Mouse (Mus musculus) hindbrain, embryonic 15.5 days (tissue): Measurements from ENCODE around the gene Fignl1. TPM values are rescaled to one million over a fixed set of nuclear protein-coding genes. Genes with fewer than 3 reads are reported as not detected.

ENCODE experiments used
- ATAC-seq: fragments of 200-750 bp; cut with Nextera tagmentation; 2 replicates; pipeline ENCODE4 v1.8.0; 2017; ENCODE audit warnings: low read depth, moderate number of reproducible peaks, moderate TSS enrichment; ENCODE audit not compliant: low FRiP score
- H3K27ac ChIP-seq: fragments of 300-500 bp; sonication (generic); replicated peaks from 2 replicates; pipeline ENCODE4 v1.5.1; 2015; ENCODE audit warnings: mild to moderate bottlenecking, inconsistent platforms
- H3K27me3 ChIP-seq: fragments of 300-500 bp; sonication (generic); 2 replicates; pipeline ENCODE4 v1.6.1; 2015; ENCODE audit warnings: control low read depth, inconsistent platforms
- H3K36me3 ChIP-seq: fragments of 300-500 bp; sonication (generic); 2 replicates; pipeline ENCODE4 v1.6.1; 2015; ENCODE audit warnings: control low read depth, inconsistent platforms
- H3K4me1 ChIP-seq: fragments of 300-500 bp; sonication (generic); replicated peaks from 2 replicates; pipeline ENCODE4 v1.6.1; 2015; ENCODE audit warnings: control low read depth, inconsistent platforms
- H3K4me2 ChIP-seq: fragments of 300-500 bp; sonication (generic); 2 replicates; pipeline ENCODE4 v1.6.1; 2015; ENCODE audit warnings: moderate library complexity, mild to moderate bottlenecking, inconsistent platforms
- H3K4me3 ChIP-seq: fragments of 300-500 bp; sonication (generic); 2 replicates; pipeline ENCODE4 v1.5.1; 2015; ENCODE audit warnings: mild to moderate bottlenecking, inconsistent platforms
- H3K9ac ChIP-seq: fragments of 300-500 bp; sonication (generic); 2 replicates; pipeline ENCODE4 v1.6.1; 2015; ENCODE audit warnings: inconsistent platforms
- H3K9me3 ChIP-seq: fragments of 300-500 bp; sonication (generic); 2 replicates; pipeline ENCODE4 v1.6.1; 2016; ENCODE audit warnings: control low read depth, inconsistent platforms
- WGBS: fragments of 180-500 bp; shearing (Covaris S2); methylation state at CpG from one replicate; pipeline ENCODE4 v1.1.7; 2015; 5-methylcytosine and 5-hydroxymethylcytosine counted together
- polyA plus RNA-seq: library from polyadenylated mRNA; unstranded; fragments of >200 nt; fragmentation: Nextera tagmentation; extraction: Ambion mirVana; gene quantifications from 2 replicates; pipeline ENCODE4 v1.2.1, GENCODE M21; 2015

Fignl1 gene
- polyA plus RNA-seq, 1 experiment from 2014 or later, result 12.0 TPM

DNA sequence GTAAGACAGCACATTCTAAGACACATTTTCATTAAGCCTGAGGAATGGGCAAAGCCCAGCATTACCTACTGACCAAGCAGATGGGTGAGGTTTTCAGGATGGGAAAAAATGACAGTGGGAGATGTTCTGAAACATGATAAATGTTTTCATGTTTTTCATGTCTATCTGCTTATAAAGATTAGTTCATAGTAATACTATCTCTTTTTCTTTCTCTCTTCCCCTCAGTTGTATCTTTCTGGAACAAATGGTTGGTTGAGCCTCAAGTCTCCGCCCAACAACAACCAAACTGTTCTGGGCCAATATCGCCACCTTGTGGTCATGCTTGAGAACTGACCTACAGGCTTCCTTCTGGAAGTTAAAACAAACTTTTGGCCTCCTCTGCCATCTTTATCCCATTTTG lies 66.1 kb downstream of the Fignl1 start:
- H3K9ac ChIP-seq, result no peak overlapping the region
- no peaks in the 10 kb centered on the region for H3K36me3 ChIP-seq
- no peaks in the 10 kb centered on the region for H3K4me1 ChIP-seq
- H3K27me3 ChIP-seq, result no peaks in the 10 kb centered on the region
- ATAC-seq, result no peak
- H3K27ac ChIP-seq, result no peak overlapping the region
- H3K9me3 ChIP-seq, result no peaks in the 10 kb centered on the region
- no peak overlapping the region for H3K4me2 ChIP-seq
- H3K4me3 ChIP-seq, result no peak overlapping the region
- 29% methylated on average over 2 of the region's 2 CpGs for WGBS

GRCm38 (mm10) chr11:11741574-11741973 lies 67.2 kb downstream of the Fignl1 start:
- ATAC-seq, result no peak
- 94% methylated on average over 5 of the region's 5 CpGs for WGBS
- Histone ChIP-seq H3K27ac (no peak overlapping the region), H3K9me3 (no peaks in the 10 kb centered on the region), H3K36me3 (no peaks in the 10 kb centered on the region), H3K4me1 (no peaks in the 10 kb centered on the region), H3K4me2 (no peak overlapping the region), H3K4me3 (no peak overlapping the region), H3K27me3 (no peaks in the 10 kb centered on the region), H3K9ac (no peak overlapping the region)

- no peak overlapping the region for H3K9ac ChIP-seq
- H3K36me3 ChIP-seq, result no peaks in the 10 kb centered on the region
- H3K27me3 ChIP-seq, result no peaks in the 10 kb centered on the region
- H3K4me1 ChIP-seq, result no peaks in the 10 kb centered on the region
- H3K27ac ChIP-seq, result no peak overlapping the region
- 82% methylated on average over 5 of the region's 5 CpGs for WGBS
- no peak for ATAC-seq
- no peak overlapping the region for H3K4me3 ChIP-seq
- no peaks in the 10 kb centered on the region for H3K9me3 ChIP-seq
- no peak overlapping the region for H3K4me2 ChIP-seq
Observed at GRCm38 (mm10) chr11:11740603-11741002, 68.2 kb downstream of the Fignl1 start.

DNA sequence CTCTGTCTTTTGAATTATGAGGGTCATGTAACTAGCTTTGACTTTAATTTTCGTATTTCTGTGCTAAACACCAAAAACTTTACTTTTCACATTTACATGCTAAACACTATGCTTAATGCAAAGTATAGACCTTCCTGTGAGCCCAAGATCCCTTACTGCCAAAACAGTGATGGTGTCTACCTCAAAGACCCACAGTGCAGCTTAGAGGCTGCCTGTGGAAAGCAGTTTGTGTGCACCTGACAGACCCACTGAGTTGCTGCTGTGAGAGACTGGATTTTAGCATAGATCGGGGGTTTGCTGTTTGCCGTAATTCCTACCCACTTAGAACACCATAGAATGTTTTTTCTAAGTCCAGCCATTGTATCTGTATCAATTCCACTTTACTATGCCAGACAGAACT lies 69.7 kb downstream of the Fignl1 start:
- H3K27me3 ChIP-seq, result no peaks in the 10 kb centered on the region
- WGBS, result 88% methylated on average over 3 of the region's 3 CpGs
- no peak for ATAC-seq

GRCm38 (mm10) chr11:11737562-11737961 lies 71.2 kb downstream of the Fignl1 start:
- Histone ChIP-seq H3K36me3 (no peaks in the 10 kb centered on the region), H3K4me1 (no peaks in the 10 kb centered on the region), H3K9me3 (no peaks in the 10 kb centered on the region), H3K27me3 (no peaks in the 10 kb centered on the region), H3K9ac (no peak overlapping the region), H3K4me2 (no peak overlapping the region), H3K4me3 (no peak overlapping the region), H3K27ac (no peak overlapping the region)
- 66% methylated on average over 2 of the region's 2 CpGs for WGBS
- no peak for ATAC-seq

More for the DNA sequence above, 69.7 kb downstream of the Fignl1 start:
- Histone ChIP-seq H3K9me3 (no peaks in the 10 kb centered on the region), H3K4me2 (no peak overlapping the region), H3K36me3 (no peaks in the 10 kb centered on the region), H3K4me1 (no peaks in the 10 kb centered on the region), H3K27ac (no peak overlapping the region), H3K4me3 (no peak overlapping the region), H3K9ac (no peak overlapping the region)

Other genes starting within 250 kb of the Fignl1 start
- gene 4930512M02Rik, start 181.1 kb downstream of the Fignl1 start, polyA plus RNA-seq, result not detected in 2 replicates
- 0.94 and 1.2 TPM in 2 replicates for gene Ikzf1, start 124.0 kb downstream of the Fignl1 start, polyA plus RNA-seq
- gene Ddc, start 89.2 kb upstream of the Fignl1 start, polyA plus RNA-seq, result 8.8 and 9.3 TPM in 2 replicates
- gene Grb10, start 229.7 kb upstream of the Fignl1 start, polyA plus RNA-seq, result 87.1 and 94.7 TPM in 2 replicates